Mouse (Mus musculus) activated CD4-positive, CD25-positive, alpha-beta regulatory T cell, adult 4 months (primary cell): ENCODE measurements around the gene Dtl. TPM values are rescaled to one million over a fixed set of nuclear protein-coding genes. Genes with fewer than 3 reads are reported as not detected.

Source experiments
- ATAC-seq: one replicate; pipeline ENCODE4 v1.8.0; 2017
- polyA plus RNA-seq, 2 experiments: library from polyadenylated mRNA; unstranded; fragments of 100-300 nt; shearing (Covaris generic); gene quantifications; one replicate each; pipeline ENCODE4 v1.2.1; 2017

The Dtl gene
- 10 to 100 TPM; 11.2 to 16.9 TPM for polyA plus RNA-seq

GRCm38 (mm10) chr1:191575458-191576247, at the start of gene Dtl, which contains the start of gene Ints7:
TSS of gene Dtl (minus strand) at chr1:191575544.
TSS of gene Ints7 (plus strand) at chr1:191575636.
- ATAC-seq = peak; percentile 86

- no peak for ATAC-seq
Measured at GRCm38 (mm10) chr1:191625026-191625425, 49.7 kb upstream of the Dtl start.

- ATAC-seq = no peak
Measured at GRCm38 (mm10) chr1:191624492-191624891, 49.1 kb upstream of the Dtl start.

- no peak for ATAC-seq
Measured at GRCm38 (mm10) chr1:191622801-191623200, 47.5 kb upstream of the Dtl start.

- no peak for ATAC-seq
Measured at GRCm38 (mm10) chr1:191621096-191621495, 45.8 kb upstream of the Dtl start.

DNA sequence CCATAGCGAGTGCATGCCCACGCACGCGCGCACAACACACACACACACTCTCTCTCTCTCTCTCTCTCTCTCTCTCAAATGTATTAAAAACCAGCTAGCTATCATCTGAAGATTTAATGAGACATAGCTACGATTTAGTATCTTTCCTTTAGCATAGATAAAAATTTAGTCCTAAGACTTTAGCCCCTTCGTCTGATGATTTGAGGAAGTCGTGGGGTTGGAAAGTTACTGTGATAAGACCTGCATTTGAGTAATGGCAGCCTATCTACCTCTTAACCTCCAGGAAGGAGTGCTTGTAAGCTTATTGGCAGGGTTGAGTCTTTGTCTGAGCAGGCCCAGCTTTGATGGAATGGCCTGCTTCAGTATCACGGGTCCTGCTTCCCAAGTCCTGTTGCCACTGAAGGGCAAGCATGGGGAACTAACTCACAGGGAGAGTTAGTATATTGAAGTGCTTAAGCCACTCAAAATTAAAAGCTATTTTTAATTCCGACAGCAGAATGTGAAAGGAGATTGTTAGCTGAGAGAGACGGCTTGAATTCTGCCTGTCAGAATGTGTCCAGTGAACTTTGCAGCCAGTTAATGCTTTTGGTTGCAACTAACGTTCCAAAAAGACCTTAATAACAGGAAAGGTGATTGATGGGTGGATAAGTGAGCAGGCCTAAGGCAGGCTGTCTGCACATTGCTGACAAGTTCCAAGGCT, 42.9 kb upstream of the Dtl start:
- ATAC-seq = no peak

- ATAC-seq = no peak
Measured at GRCm38 (mm10) chr1:191617589-191617988, 42.2 kb upstream of the Dtl start.

DNA sequence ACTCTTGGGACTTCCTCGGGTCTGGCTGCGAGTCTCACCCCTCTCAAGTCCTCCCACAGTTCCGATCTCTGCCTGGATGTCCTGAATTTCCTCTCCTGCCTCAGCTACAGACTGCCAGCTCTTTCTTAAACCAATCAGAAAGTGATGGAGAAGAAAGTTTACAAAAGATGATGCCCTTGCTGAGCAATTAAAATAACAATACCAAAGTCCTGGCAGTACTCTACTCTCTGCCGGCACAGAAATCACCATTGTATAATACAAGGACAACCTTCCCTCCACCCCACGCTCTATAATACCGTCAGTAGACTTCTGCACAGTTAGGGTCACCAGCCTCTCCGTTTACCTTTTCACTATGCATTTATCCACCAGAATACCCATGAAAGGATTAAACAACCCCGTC, 40.9 kb upstream of the Dtl start:
- ATAC-seq = no peak

- ATAC-seq = no peak
Measured at GRCm38 (mm10) chr1:191612877-191613276, 37.5 kb upstream of the Dtl start.

DNA sequence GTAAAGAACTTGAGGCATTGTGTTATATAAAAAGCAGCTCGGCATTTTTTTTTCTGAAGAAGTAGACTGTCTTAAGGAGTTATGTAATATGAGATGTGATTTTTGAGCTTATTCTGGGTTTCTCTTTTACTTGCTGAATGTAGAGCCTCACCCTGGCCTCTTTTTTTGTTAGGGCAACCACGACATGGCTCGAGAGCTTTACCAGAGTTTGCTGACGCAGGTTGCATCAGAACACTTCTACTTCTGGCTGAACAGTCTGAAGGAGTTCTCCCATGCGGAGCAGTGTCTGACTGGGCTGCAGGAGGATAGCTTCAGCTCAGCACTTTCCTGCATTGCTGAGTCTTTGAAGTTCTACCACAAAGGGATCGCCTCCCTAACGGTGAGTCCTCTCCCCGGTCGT, 36.3 kb upstream of the Dtl start:
- no peak for ATAC-seq

GRCm38 (mm10) chr1:191610357-191610756, 35.0 kb upstream of the Dtl start:
- no peak for ATAC-seq

DNA sequence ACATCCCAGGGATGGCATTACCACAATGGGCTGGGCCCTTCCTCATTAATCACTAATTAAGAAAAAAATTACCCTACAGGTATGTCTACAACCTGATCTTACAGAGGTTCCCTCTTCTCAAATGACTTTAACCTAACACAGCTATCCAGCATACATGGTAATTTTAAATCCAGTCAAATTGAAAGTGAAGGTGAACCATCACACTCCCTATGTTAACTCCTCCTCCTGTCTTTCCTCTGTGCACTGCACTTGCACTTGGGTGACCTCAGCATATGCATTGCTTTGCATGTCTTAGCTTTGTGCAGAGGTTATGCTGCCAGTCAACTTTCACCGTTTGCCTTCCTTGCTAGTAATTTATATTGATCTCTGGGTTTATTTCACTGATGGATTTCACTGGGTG, 34.2 kb upstream of the Dtl start:
- ATAC-seq = peak; percentile 91

- ATAC-seq = no peak
Measured at GRCm38 (mm10) chr1:191609051-191609450, 33.7 kb upstream of the Dtl start.

DNA sequence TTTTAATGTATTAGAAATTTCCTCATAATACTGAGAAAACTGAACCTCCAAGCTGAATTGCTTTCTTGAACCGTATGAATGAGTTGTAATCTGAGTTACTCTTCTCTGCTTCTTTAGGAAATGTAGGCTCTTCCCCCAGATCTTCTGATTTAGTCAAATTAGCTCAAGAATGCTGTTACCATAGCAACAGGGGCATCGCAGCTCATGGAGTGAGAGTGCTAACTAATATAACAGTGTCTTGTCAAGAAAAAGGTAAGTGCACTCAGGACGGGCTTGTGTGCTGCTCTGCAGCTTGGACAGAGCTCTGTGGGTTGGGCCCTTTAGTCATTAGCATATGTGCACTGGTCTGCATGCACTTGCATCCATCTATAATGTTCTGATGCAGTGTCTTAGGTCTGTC, 29.3 kb upstream of the Dtl start:
- ATAC-seq = no peak

DNA sequence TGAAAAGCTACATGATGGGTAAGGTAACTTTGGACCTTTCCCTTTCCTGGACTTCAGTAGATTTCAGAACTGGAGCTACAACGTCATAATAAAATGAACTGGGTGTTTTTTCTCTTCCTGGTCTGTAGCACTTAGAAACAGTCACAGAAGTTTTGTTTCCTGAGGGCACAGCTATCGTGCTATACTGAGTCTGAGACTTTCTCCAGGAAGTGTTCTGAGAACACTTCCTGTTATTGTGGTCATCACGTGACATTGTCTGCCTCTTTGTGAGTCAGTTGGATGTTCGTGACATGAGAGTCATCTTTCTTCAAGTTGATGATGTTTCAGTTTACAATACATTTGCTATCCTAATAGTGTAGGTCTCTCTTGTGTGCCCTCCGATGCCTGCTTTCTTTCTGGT, 23.9 kb upstream of the Dtl start:
- ATAC-seq = peak; percentile 97

- ATAC-seq = no peak
Measured at GRCm38 (mm10) chr1:191596076-191596475, 20.7 kb upstream of the Dtl start.

DNA sequence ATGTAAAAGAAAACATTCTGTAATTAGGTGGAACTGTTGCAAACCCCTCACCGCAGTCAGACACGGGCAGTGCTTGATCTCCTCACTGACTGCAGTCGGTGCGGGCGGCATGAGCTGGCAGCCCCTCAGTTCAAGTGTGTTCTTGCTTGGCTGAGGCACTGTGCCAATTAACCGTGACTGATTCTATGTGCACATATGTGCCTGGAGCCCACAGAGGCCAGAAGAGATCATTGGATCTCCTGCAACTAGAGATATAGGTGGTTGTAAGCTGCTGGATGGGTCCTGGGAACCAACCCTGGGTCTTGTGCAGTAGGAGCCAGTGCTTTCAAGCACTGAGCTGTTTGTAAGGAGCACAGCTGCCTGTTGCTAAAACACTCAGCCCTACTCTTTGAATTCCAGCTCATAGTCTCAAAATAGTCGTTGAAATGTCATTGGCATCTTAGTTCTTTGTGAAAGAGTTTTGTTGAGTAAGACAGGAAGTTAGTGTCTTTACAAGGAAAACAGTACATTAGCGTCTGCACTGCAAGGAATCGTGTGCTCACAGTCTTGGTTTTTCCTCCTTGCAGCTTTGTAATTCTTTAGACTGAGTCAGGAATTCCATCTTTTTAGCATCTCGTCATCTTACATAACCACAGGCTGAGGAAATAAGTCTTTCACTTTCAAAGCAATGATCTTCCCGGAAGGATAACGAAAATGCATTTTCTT, 16.8 kb upstream of the Dtl start:
- no peak for ATAC-seq

- no peak for ATAC-seq
Measured at GRCm38 (mm10) chr1:191588749-191589148, 13.4 kb upstream of the Dtl start.

- ATAC-seq = no peak
Measured at GRCm38 (mm10) chr1:191587062-191587461, 11.7 kb upstream of the Dtl start.

- ATAC-seq = no peak
Measured at GRCm38 (mm10) chr1:191585704-191586103, 10.4 kb upstream of the Dtl start.

- ATAC-seq = no peak
Measured at GRCm38 (mm10) chr1:191584483-191584882, 9.1 kb upstream of the Dtl start.

DNA sequence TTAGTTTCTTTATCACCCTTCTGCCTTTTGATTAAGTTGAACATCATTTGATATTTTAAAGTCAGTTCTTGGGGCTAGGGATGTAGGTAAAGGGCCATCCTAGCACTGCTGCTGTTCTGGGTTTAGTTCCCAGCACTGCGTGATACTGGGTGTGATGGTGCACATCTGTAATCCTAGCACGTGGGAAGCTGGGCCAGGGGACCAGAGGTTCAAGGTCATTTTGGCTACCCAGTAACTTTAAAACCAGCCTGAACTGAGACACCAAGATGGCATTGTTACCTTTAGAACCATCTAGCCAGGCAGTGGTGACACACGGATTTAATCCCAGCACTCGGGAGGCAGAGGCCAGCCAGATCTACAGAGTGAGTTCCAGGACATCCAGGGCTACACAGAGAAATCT, 8.5 kb upstream of the Dtl start:
- no peak for ATAC-seq

DNA sequence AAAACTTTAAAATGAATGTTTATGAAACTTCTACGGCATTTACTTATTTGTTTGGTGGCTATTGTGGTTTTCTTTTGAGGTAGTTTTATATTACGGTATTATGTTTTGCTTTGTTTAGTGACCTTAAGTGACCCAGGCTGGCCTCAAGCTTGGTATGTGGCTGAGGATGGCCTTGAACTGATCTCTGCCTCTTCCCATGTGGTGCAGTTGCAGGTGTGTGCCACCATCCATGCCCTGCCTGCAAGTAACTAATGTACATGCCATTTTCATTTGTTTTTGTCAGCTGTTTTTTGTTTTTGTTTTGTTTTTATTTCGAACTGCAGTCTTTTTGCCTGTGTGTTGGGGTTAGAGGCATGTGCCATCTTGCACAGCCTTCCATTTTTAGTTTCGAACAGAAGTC, 6.3 kb upstream of the Dtl start:
- no peak for ATAC-seq

DNA sequence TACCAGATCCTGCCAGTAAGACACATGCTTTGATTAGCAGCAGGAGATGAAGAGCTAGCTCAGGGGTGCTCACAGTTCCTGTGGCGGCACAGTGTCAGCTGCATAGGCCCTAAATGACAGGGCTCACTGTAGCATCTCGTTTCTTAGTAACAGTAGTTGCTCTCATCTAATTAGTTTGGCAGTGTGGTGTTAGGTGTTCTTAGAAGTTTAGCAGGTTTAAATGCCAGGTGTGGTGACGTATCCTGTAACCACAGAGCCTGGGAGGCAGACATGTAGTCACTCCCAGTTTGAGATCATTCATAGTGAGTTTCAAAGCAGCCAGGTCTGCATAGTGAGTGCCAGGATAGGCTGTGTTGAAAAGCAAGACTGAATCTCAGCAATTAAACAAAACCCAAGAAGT, 4.2 kb upstream of the Dtl start:
- ATAC-seq = peak; percentile 2
